Mouse (Mus musculus) heart, embryonic 12.5 days (tissue): ENCODE data around the gene Smoc2. TPM values are rescaled to one million over a fixed set of nuclear protein-coding genes. Genes with fewer than 3 reads are reported as not detected.

Experiments
- ATAC-seq: fragments of 200-750 bp; cut with Nextera tagmentation; 2 replicates; pipeline ENCODE4 v1.8.0; 2017; ENCODE audit warnings: moderate TSS enrichment, moderate library complexity; ENCODE audit not compliant: insufficient number of reproducible peaks, low FRiP score
- H3K27ac ChIP-seq: fragments of 300-500 bp; sonication (generic); 2 replicates; pipeline ENCODE4 v1.5.1; 2016; ENCODE audit warnings: mild to moderate bottlenecking, moderate library complexity; ENCODE audit not compliant: poor library complexity, severe bottlenecking
- H3K27me3 ChIP-seq: fragments of 300-500 bp; sonication (generic); replicated peaks from 2 replicates; pipeline ENCODE4 v1.6.1; 2016; ENCODE audit warnings: mild to moderate bottlenecking, moderate library complexity
- H3K36me3 ChIP-seq: fragments of 300-500 bp; sonication (generic); 2 replicates; pipeline ENCODE4 v1.6.1; 2016; ENCODE audit warnings: mild to moderate bottlenecking, moderate library complexity
- H3K4me1 ChIP-seq: fragments of 300-500 bp; sonication (generic); replicated peaks from 2 replicates; pipeline ENCODE4 v1.6.1; 2016; ENCODE audit warnings: mild to moderate bottlenecking
- H3K4me2 ChIP-seq: fragments of 300-500 bp; sonication (generic); 2 replicates; pipeline ENCODE4 v1.6.1; 2016; ENCODE audit warnings: mild to moderate bottlenecking, moderate library complexity
- H3K4me3 ChIP-seq: fragments of 300-500 bp; sonication (generic); 2 replicates; pipeline ENCODE4 v1.5.1; 2016; ENCODE audit warnings: mild to moderate bottlenecking
- H3K9ac ChIP-seq: fragments of 300-500 bp; sonication (generic); 2 replicates; pipeline ENCODE4 v1.6.1; 2016; ENCODE audit warnings: mild to moderate bottlenecking, moderate library complexity
- H3K9me3 ChIP-seq: fragments of 300-500 bp; sonication (generic); replicated peaks from 2 replicates; pipeline ENCODE4 v1.6.1; 2016; ENCODE audit warnings: mild to moderate bottlenecking, moderate library complexity
- WGBS: fragments of 180-500 bp; shearing (Covaris S2); methylation state at CpG from one replicate; pipeline ENCODE4 v1.1.7; 2016; 5-methylcytosine and 5-hydroxymethylcytosine counted together
- polyA plus RNA-seq: library from polyadenylated mRNA; unstranded; fragments of >200 nt; fragmentation: Nextera tagmentation; extraction: Ambion mirVana; gene quantifications from 2 replicates; pipeline ENCODE4 v1.2.1, GENCODE M21; 2016

The Smoc2 gene
- polyA plus RNA-seq, 1 experiment from 2014 or later = 30.7 TPM

DNA sequence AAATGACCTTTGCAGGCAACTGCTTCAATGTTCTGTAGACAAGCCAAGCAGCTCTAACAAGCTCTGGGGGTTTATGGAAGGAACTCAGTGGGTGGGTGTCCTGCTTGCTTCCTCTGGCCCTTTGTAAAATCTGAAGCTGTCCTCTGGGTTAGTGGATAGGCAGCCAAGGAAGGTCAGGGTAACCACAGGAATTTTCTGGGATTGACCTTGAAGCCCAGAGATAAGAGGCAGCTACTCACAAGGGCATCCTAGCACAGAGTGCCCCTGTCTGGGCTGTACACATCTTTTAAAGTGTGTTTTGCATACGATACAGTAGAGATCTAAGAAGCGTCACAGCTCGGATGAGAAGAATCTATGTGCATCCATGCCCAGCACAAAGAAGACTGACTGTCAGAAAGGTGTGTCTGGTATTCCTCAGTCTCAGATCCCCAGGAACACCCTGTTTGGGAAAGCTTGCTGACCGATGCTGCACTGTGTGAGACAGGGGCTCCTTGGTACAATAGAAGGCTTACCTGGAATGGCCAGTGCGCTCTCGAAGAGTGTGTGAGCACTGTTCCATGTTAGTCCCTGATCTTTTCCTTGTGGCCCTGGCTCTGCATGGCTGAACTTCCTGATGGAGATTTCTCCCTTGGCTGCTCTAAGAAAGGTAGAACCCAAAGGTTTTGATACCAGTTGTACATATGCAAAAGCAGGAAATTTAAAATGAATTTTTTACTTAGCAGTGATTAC, 69.9 kb downstream of the Smoc2 start:
- H3K4me3 ChIP-seq = no peak overlapping the region
- peaks cover 10% of the 10 kb centered on the region; the same call in 1 of the 2 replicates for H3K4me1 ChIP-seq

DNA sequence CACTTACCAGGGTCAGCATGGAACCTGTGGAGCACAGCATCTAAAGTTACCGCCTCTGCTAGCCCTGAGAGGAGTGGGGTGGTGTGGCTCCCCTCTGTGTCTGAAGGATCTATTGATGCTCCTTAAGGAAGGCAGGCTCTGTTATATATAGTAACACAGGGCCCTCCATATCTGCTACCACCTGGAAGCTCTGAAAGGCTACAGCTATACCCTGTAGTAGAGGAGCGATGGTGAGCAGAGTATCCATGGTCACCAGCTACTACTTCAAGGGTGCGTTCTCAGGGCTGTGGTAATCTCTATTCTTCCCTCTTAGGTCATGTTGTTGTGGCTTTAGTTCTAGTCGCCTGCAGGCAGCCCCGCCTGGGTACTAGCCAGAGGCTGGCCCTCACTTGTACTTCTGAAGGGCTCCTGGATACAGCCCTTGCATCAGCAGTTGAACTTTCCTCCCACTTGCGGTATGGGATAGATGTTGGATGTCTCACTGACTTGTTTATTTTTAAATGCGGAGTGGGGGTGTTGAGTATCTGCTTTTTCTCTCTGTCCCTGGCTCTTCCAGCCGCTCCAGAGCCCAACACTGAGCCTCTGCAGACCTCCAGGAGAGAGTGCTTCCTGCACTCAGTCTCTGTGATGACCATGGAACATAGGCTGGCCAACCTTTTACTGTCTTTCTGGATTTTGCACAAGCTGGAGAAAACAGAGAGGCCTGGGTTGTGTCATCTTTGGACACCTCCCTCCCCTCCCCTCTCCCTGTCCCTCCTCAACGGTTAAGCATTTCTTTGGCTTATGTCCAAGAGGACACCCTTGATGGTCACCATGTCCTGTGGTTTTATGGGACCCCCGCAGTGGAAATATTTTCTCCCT, 74.1 kb downstream of the Smoc2 start:
- H3K4me2 ChIP-seq = no peak overlapping the region
- no peaks in the 10 kb centered on the region for H3K36me3 ChIP-seq
- H3K27me3 ChIP-seq = peaks cover 28% of the 10 kb centered on the region
- ATAC-seq = no peak; the same call in 1 of the 2 replicates
- no peak overlapping the region for H3K27ac ChIP-seq
- 0 out of 2 replicates have a peak, but pooled peaks cover 5% of the 10 kb centered on the region for H3K9me3 ChIP-seq
- peaks cover 10% of the 10 kb centered on the region; the same call in 1 of the 2 replicates for H3K4me1 ChIP-seq
- H3K9ac ChIP-seq = no peak overlapping the region
- WGBS = 48% methylated on average over 10 of the region's 10 CpGs
- no peak overlapping the region for H3K4me3 ChIP-seq

More for the DNA sequence above, 69.9 kb downstream of the Smoc2 start:
- 68% methylated on average over 6 of the region's 6 CpGs for WGBS
- Histone ChIP-seq H3K27ac (no peak overlapping the region), H3K9ac (no peak overlapping the region), H3K27me3 (peaks cover 38% of the 10 kb centered on the region), H3K36me3 (no peaks in the 10 kb centered on the region), H3K4me2 (no peak overlapping the region), H3K9me3 (0 out of 2 replicates have a peak, but pooled peaks cover 5% of the 10 kb centered on the region)
- no peak for ATAC-seq

DNA sequence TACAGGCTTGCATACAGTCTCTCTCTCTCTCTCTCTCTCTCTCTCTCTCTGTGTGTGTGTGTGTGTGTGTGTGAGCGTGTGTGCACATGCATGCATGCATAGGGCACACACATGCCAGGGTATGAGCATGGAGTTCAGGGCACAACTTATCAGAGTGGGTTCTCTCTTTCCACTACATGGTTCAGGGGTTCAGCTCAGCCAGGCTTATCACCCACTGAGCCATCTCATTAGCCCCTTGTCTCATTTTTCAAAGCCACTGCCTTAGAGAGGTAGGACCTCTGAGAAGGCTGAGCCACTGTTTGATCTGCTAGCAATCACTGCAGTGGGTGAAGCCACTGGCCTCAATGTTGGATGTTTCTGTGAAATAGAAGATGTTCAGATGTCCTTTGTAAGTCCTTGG, 82.2 kb downstream of the Smoc2 start:
- ATAC-seq = no peak
- 80% methylated on average over 1 of the region's 1 CpGs for WGBS
- H3K27me3 ChIP-seq = peaks cover 49% of the 10 kb centered on the region

DNA sequence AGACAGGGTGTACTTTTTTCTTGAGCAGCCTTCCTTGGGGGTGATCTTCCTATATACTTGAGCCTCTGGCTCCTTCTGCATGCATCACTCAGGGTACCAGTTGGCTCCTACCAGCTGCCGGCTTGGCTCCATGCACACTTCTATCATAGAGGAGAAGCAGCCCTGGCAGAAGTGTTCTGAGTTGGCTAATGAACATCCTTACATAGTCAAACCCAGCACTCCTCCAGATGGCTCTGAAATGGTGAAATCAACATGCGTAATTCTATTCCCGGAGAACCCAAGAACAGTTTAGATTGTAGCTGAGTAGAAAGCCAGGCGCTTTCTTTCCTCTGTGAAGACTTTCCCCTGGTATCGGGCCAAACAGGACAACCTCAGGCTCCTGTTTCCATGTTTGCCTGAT, 91.2 kb downstream of the Smoc2 start:
- peaks cover 90% of the 10 kb centered on the region for H3K27me3 ChIP-seq

More for the DNA sequence above, 82.2 kb downstream of the Smoc2 start:
- H3K36me3 ChIP-seq = no peaks in the 10 kb centered on the region
- H3K9ac ChIP-seq = no peak overlapping the region
- H3K27ac ChIP-seq = no peak overlapping the region
- H3K4me1 ChIP-seq = no peaks in the 10 kb centered on the region
- H3K4me2 ChIP-seq = no peak overlapping the region
- no peaks in the 10 kb centered on the region for H3K9me3 ChIP-seq
- no peak overlapping the region for H3K4me3 ChIP-seq

DNA sequence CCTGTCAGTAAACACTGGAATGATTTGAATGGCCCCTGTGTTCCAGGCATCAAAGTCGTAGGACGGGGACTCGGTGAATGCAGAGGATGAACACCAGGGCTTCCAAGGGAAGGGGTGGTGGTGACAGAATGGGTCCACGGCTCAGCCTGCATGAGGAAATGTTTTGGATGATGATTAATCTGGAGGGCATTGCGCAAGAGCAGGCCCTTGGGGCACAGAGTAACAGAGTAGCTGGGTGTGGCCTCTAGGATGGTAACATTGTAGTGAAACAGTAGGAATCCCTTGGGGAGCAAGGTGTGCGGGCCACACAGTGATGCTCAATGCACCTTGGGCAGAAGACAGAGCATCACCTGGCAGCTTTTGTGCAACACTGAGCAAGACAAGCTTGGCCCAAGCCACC, 92.3 kb downstream of the Smoc2 start:
- H3K36me3 ChIP-seq = no peaks in the 10 kb centered on the region
- no peak overlapping the region for H3K27ac ChIP-seq
- H3K9me3 ChIP-seq = no peaks in the 10 kb centered on the region
- no peak overlapping the region for H3K9ac ChIP-seq
- ATAC-seq = no peak
- 60% methylated on average over 6 of the region's 6 CpGs for whole genome bisulfite sequencing
- H3K4me2 ChIP-seq = no peak overlapping the region
- H3K4me3 ChIP-seq = no peak overlapping the region
- no peaks in the 10 kb centered on the region for H3K4me1 ChIP-seq
- H3K27me3 ChIP-seq = peaks cover 92% of the 10 kb centered on the region

More for the DNA sequence above, 91.2 kb downstream of the Smoc2 start:
- Histone ChIP-seq H3K9me3 (no peaks in the 10 kb centered on the region), H3K27ac (no peak overlapping the region), H3K4me3 (no peak overlapping the region), H3K9ac (no peak overlapping the region), H3K4me2 (no peak overlapping the region), H3K36me3 (no peaks in the 10 kb centered on the region), H3K4me1 (no peaks in the 10 kb centered on the region)
- 90% methylated on average over 5 of the region's 5 CpGs for WGBS
- ATAC-seq = no peak

DNA sequence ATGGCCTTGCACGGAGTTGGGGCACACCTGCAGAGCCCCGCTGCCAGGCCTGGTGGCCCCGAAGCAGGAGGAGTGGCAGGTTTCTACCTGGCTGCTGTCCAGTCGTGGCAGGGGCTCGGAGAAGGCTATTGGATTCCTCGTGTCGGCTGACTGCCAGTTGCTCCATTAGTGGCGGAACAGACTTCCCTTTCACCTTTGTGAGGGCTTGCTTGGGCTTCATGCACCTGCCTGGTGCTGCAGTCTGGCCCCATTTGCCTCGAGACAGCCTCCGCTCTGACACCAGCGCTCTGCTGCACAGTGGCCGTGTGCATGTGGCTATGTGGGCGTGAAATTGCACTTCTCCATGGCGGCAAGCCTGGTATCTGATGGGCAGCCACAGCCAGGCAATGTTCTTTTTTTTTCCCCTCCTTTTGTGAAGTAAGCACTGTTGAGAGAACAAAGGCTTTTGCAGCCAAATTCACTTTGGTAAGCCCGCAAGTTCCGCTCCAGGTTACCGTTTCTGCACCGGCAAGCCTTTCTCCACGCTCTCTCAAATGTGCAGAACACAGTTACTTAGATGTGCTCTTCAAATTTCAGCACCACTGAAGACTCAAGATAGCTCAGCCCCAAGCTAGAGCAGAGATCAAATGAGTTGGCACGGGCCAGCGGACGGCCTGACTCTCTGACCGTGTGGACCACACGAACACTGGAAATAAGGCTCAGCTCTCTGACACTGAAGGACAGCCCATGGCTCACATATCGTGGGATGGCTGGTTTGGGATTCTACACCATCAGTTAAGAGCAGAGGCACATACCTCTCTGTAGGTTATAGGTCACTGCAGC, 93.2 kb downstream of the Smoc2 start:
- no peak for ATAC-seq
- Histone ChIP-seq H3K27ac (no peak overlapping the region), H3K9ac (no peak overlapping the region), H3K36me3 (no peaks in the 10 kb centered on the region), H3K9me3 (no peaks in the 10 kb centered on the region), H3K4me3 (no peak overlapping the region), H3K27me3 (peaks cover 94% of the 10 kb centered on the region), H3K4me2 (no peak overlapping the region), H3K4me1 (no peaks in the 10 kb centered on the region)
- 73% methylated on average over 25 of the region's 25 CpGs for WGBS

DNA sequence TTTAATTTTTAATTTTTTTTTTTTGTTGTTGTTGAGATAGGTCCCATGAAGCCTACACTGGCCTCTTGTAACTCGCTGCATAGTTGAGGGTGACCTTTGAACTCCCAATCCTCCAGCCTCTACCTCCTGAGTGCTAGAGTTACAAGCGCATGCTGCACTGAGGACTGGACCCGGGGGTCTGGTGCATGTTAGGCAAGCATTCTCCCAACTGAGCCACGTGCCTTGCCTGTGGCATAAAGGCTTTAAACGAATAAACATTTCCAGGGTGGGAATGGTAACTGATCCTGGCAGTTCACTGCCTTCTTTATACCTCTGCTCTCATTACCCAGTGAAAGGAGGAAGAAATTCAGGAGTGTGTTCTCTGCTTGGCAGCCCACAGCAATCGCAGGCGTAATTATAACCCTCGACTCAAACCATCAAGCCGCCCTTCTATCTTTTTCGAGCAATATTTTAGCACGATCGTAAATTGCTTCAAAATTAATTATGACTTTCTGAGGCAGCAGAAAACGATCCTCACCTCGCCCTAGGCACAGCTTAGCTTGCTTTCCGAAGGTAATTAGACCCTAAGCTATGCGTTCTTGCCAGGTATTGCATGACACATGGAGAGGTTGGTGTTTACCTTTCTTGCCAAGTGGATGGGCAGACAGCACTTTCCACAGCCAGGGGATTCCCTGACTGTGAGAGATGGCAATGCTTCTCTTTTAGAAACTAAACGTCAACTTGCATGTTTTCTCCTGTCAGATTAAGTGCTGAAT, 99.6 kb downstream of the Smoc2 start:
- Histone ChIP-seq H3K36me3 (no peaks in the 10 kb centered on the region), H3K27ac (no peak overlapping the region), H3K9me3 (no peaks in the 10 kb centered on the region), H3K4me1 (peaks cover 14% of the 10 kb centered on the region), H3K9ac (no peak overlapping the region), H3K4me2 (no peak overlapping the region), H3K4me3 (no peak overlapping the region), H3K27me3 (peaks cover 96% of the 10 kb centered on the region)
- WGBS = 77% methylated on average over 17 of the region's 17 CpGs
- ATAC-seq = no peak

DNA sequence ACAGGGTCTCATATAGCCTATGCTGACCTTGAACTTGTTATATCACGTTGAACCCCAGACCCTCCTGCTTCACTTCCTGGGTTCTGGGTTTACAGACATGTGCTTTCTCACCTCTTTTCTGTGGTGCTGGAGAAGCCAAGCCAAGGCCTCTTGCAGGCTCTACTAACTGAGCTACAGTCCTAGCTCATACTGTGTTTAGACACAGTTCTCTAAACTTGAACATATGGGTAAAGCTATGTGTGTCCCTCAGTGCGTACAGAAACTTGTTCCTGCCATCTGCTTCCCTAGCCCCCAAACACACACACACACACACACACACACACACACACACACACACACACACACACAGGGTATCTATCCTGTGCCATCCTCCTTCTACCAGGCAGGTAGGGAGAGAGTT, 100.2 kb downstream of the Smoc2 start:
- Histone ChIP-seq H3K4me2 (no peak overlapping the region), H3K27ac (no peak overlapping the region), H3K9me3 (no peaks in the 10 kb centered on the region), H3K27me3 (peaks cover 96% of the 10 kb centered on the region), H3K4me3 (no peak overlapping the region), H3K4me1 (peaks cover 14% of the 10 kb centered on the region), H3K36me3 (no peaks in the 10 kb centered on the region), H3K9ac (no peak overlapping the region)
- WGBS = 77% methylated on average over 2 of the region's 2 CpGs
- ATAC-seq = no peak

DNA sequence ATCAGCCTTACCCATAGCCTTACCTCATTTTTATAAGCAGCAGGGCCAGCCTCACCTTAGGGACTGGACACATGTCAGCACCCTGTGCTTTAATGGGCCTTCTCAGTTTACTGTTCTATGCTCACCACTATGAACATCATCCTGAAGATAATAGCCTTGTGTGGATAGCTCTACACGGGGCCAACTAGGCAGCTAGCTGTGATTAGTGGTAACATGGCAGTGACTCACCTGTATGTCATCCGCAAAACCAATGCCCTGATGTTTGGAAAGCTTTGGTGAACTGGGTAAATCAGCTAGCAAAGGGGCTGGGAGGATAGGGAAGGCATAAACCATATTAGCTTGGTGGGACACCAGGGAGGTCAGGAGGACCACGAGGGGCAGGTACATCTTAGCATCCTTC, 100.7 kb downstream of the Smoc2 start:
- 76% methylated on average over 3 of the region's 3 CpGs for WGBS
- no peaks in the 10 kb centered on the region for H3K9me3 ChIP-seq
- no peak for ATAC-seq
- peaks cover 96% of the 10 kb centered on the region for H3K27me3 ChIP-seq
- peaks cover 17% of the 10 kb centered on the region for H3K4me1 ChIP-seq
- H3K27ac ChIP-seq = no peak overlapping the region
- no peak overlapping the region for H3K4me2 ChIP-seq
- H3K36me3 ChIP-seq = no peaks in the 10 kb centered on the region
- H3K4me3 ChIP-seq = no peak overlapping the region
- H3K9ac ChIP-seq = no peak overlapping the region

DNA sequence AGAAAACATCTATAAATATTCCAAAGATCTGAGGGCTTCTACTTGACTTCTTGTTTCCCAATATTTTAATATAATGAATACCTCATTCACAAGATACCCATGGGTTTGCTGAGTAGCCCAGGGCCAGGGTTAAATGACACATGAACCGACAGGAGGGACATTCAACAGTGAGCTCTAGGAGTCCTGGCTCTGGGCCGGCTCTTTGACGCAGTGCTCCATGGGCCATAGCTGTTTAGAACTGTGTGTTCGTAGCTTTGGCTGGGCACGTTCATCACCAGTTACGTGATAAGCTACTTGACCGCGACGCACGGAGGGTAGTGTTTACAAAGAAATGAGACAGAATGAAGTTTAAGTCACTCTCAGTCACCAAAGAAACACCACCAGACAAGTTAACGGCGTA, 101.2 kb downstream of the Smoc2 start:
- WGBS = 64% methylated on average over 12 of the region's 12 CpGs
- Histone ChIP-seq H3K4me1 (peaks cover 22% of the 10 kb centered on the region), H3K36me3 (no peaks in the 10 kb centered on the region), H3K27ac (no peak overlapping the region), H3K9me3 (no peaks in the 10 kb centered on the region), H3K4me3 (no peak overlapping the region), H3K27me3 (peaks cover 96% of the 10 kb centered on the region), H3K4me2 (no peak overlapping the region), H3K9ac (no peak overlapping the region)
- ATAC-seq = no peak
